Mouse (Mus musculus): ENCODE results near the gene Ddx17. TPM values are rescaled to one million over a fixed set of nuclear protein-coding genes. Genes with fewer than 3 reads are reported as not detected.

Gene Ddx17
- polyA plus RNA-seq, 1 experiment from 2014 or later, result 73.6 TPM

DNA sequence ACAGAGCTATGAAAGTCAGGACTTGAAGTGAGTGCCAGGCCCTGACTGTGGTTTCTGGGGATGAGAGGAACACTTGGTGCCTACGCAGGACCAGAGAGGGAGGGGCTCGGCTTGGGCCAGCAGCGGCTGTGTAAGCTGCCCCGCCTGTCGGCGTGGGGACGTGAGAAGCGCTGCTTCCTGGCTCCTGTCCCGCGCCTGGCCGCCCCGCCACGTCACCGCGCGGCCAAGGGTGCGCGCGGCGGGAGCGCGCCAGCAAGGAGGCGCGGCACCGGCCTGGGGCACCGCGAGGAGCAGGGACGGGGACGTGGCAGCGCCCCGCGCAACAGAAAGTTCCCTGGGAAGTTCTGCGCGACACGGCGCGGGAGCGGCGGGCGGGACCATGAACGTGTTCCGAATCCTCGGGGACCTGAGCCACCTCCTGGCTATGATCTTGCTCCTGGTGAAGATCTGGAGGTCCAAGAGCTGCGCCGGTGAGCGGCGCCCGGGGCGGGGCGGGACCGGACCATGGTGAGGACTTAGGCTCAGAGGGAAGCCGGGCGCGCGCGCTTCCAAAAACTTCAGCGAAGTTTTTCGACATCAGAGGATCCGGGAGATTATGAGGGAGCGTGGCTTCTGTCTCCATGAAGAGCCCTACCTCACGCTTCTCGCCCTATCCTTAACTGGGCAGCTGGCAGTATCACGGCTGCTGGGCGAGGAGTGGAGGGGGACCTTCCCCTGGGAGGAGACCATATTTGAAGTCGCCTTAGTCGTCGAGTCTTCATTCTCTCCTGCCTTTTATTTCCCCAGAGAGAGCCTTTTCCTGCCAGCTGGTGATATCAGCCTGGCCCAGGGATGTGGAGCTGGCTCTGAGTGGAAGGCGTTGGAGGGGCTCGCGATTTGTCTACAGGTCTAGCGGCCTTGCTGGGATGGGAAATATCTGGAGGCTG is 30.1 kb downstream of the Ddx17 start, which contains the start of gene Kdelr3:
Kdelr3 (plus strand) TSS at position 241 of the 926 bp plus-strand sequence.
- Histone ChIP-seq H3K36me3 (no peaks in the 10 kb centered on the region), H3K27ac (replicated peaks) (no peak within 1 kb of the TSS), H3K4me2 (replicated peaks) (peak within 1 kb of the TSS; percentile 87), H3K9ac (replicated peaks) (peak within 1 kb of the TSS; percentile 43), H3K9me3 (no peaks in the 10 kb centered on the region), H3K4me3 (peak within 1 kb of the TSS; percentile 48), H3K27me3 (peaks cover 80% of the 10 kb centered on the region), H3K4me1 (peaks cover 23% of the 10 kb centered on the region)
- ATAC-seq (ENCODE audit: low FRiP score, low read depth), result peak; percentile 35; the same call in 1 of the 2 replicates
- WGBS, result under 1% methylated on average over 71 of the region's 71 CpGs

DNA sequence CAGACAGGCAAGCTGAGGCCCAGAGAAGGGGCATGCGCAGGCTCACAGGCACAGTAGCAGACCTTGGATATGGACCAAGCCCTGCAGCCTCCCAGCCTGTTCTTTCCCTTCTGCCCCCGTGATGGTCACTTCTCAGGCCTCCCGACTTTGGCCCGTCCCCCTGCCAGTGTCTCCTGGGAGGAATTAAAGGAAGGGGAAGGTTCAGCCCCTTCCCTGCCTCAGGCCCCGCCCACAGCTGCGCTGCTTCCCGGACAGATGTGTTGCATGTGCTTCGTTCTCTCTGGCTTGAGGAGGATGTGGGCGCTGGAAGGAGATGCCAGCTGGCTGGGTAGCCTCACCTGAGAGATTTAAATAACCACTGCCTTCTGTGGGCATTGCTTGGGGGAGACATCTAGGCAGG is 32.6 kb downstream of the Ddx17 start:
- peaks cover 23% of the 10 kb centered on the region for H3K4me1 ChIP-seq
- 13% methylated on average over 9 of the region's 9 CpGs for WGBS

DNA sequence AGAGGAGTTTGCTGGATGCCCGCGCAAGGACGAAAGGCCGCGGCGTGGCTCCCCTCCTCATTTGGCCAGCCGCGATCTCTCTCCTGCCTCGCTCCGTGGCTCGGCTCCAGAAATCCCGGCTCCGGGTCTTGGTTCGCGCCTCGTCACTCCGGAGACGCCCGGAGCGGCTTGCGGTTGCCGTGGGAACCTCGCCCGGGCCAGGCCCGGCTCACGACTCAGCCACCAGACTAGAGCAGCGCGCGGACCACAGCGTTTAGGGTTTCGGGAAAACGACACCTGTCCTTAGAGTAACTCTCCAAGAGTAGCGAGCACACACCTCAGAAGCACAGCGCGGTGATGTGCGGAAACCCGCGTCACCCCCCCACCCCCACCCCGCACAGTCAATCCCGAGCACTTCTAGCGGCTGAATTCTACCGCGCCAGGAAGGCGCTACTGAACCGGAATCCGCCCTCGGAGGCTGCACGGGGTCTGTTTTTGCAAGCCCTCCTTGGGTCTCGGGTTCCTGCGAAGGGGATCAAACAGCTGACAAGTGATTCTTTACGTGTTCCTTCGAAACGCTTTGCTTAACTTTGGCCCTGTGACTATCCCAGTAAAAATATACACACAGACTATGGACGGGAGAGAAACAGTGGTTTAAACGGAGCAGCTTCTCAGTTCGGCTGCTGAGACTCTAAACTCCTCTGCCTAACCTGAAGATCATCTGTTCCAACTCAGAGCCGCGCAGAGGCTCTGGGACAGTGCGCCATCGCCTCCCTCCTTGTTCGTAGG is 34.8 kb downstream of the Ddx17 start:
- no peaks in the 10 kb centered on the region for H3K36me3 ChIP-seq
- H3K27me3 ChIP-seq, result peaks cover 99% of the 10 kb centered on the region
- H3K9me3 ChIP-seq, result no peaks in the 10 kb centered on the region
- 1% methylated on average over 61 of the region's 61 CpGs for WGBS
- H3K4me1 ChIP-seq, result peaks cover 22% of the 10 kb centered on the region
- H3K4me3 ChIP-seq, result peak overlapping the region; percentile 44
- ATAC-seq (ENCODE audit: low FRiP score, low read depth), result peak; percentile 84
- H3K9ac ChIP-seq (replicated peaks), result no peak overlapping the region
- H3K27ac ChIP-seq (replicated peaks), result no peak overlapping the region
- peak overlapping the region; percentile 70 for H3K4me2 ChIP-seq (replicated peaks)

More for the DNA sequence above, 32.6 kb downstream of the Ddx17 start:
- no peak for ATAC-seq (ENCODE audit: low FRiP score, low read depth)
- no peaks in the 10 kb centered on the region for H3K9me3 ChIP-seq
- H3K4me3 ChIP-seq, result no peak overlapping the region
- H3K36me3 ChIP-seq, result no peaks in the 10 kb centered on the region
- H3K9ac ChIP-seq (replicated peaks), result no peak overlapping the region
- H3K4me2 ChIP-seq (replicated peaks), result no peak overlapping the region
- H3K27me3 ChIP-seq, result peaks cover 99% of the 10 kb centered on the region
- no peak overlapping the region for H3K27ac ChIP-seq (replicated peaks)

DNA sequence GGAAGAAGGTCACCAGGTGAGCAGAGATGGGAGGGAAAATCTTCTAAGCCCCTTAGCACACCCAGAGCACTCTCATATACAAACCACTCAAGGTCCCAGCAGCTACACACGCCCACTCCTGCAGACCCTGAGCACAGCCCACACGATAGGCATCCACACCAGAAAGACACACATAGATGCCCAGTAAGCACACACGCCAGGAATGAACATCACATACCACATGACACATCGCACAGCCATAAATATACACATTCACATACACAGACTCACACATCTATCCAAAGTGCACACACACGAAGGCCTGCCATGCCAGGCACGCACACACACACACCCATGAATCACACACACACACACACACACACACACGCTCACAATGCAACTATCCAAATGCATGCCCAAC is 36.1 kb downstream of the Ddx17 start:
- Histone ChIP-seq H3K9ac (replicated peaks) (no peak overlapping the region), H3K4me3 (no peak overlapping the region), H3K9me3 (no peaks in the 10 kb centered on the region), H3K4me1 (peaks cover 24% of the 10 kb centered on the region), H3K36me3 (no peaks in the 10 kb centered on the region), H3K4me2 (replicated peaks) (no peak overlapping the region), H3K27ac (replicated peaks) (no peak overlapping the region), H3K27me3 (peaks cover 99% of the 10 kb centered on the region)
- ATAC-seq (ENCODE audit: low FRiP score, low read depth), result no peak
- 83% methylated on average over 7 of the region's 7 CpGs for WGBS

DNA sequence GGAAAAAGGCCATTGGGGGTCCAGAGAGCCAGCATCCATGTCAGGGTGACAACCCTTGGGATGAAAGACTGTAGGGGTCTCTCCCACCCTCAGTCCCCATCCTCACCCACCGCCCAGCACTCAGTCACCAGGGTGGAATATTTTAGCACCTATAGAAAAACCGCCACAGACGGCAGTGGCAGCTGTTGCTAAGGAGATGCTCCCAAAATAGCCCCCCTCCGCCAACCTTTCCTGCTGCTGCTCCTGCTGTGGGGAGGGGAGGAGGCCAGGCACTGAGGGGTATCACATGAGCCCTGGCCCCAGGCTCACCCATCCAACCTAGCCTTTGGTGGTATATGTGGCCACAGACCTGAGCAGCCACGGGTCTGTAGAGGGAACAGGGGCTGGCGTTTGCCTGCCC is 36.5 kb downstream of the Ddx17 start:
- Histone ChIP-seq H3K4me2 (replicated peaks) (no peak overlapping the region), H3K9ac (replicated peaks) (no peak overlapping the region), H3K4me1 (peaks cover 29% of the 10 kb centered on the region), H3K27me3 (peaks cover 99% of the 10 kb centered on the region), H3K36me3 (no peaks in the 10 kb centered on the region), H3K9me3 (no peaks in the 10 kb centered on the region), H3K4me3 (no peak overlapping the region), H3K27ac (replicated peaks) (no peak overlapping the region)
- ATAC-seq (ENCODE audit: low FRiP score, low read depth), result no peak
- WGBS, result 17% methylated on average over 6 of the region's 6 CpGs

DNA sequence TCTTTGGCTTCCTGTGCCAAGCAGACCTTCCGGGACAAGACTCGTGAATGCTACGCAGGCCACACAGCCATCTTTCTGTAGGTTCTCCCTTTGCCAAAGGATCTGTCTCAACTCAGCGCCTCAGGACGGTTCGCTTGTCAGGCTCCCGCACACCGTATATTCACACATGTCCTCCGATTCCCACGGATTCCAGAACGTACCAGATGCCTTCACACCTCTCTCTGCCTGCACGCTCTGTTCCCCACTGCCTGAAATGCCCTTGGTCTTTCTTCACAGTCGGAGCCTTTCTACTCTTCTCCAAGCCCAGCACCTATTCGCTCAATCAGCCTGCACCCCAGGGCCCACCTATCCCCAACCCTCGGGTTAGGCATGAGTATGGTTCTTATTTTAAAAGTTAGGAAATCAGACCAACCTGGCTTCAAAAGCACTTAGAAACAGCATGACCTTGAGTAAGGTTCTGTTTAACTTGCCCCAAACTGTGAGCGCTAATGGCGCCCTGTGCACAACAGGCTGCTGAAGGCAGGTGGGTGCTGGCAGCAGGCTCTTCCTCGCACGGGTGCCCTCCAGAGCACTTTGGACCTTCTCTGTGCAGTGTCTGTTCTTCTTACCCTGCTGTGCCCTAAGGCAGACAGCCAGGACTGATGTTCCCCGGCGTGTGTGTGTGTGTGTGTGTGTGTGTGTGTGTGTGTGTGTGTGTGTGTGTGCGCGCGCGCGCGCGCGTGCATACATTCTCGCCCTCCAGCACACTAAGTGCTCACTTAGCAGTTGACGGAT is 39.3 kb downstream of the Ddx17 start:
- no peak overlapping the region for H3K4me3 ChIP-seq
- H3K9ac ChIP-seq (replicated peaks), result no peak overlapping the region
- no peaks in the 10 kb centered on the region for H3K36me3 ChIP-seq
- no peak for ATAC-seq (ENCODE audit: low FRiP score, low read depth)
- H3K9me3 ChIP-seq, result no peaks in the 10 kb centered on the region
- no peak overlapping the region for H3K4me2 ChIP-seq (replicated peaks)
- no peak overlapping the region for H3K27ac ChIP-seq (replicated peaks)
- peaks cover 30% of the 10 kb centered on the region for H3K4me1 ChIP-seq
- WGBS, result 60% methylated on average over 31 of the region's 31 CpGs
- H3K27me3 ChIP-seq, result peaks cover 99% of the 10 kb centered on the region

DNA sequence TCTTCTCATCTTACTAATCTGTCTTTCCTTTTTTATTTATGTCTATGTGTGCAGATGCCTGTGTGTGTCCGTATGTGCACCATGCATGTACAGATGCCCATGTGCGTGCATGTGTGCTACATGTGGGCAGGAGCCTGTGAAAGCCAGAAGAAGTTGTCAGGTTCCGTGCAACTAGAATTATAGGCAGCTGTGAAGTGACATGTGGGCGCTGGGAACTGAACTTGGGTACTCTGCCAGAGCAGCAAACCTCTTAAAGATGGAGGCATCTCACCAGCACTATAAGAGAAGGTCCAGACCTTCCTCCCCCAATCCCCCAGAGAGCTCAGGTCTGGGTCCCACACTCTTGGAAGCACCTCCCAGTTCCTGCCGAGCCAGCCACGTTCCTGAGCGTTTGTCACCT is 40.1 kb downstream of the Ddx17 start:
- 28% methylated on average over 7 of the region's 7 CpGs for WGBS
- Histone ChIP-seq H3K27ac (replicated peaks) (no peak overlapping the region), H3K9ac (replicated peaks) (no peak overlapping the region), H3K4me2 (replicated peaks) (peak overlapping the region; percentile 99), H3K4me3 (no peak overlapping the region), H3K9me3 (no peaks in the 10 kb centered on the region), H3K36me3 (no peaks in the 10 kb centered on the region), H3K4me1 (peaks cover 24% of the 10 kb centered on the region), H3K27me3 (peaks cover 99% of the 10 kb centered on the region)
- ATAC-seq (ENCODE audit: low FRiP score, low read depth), result no peak

DNA sequence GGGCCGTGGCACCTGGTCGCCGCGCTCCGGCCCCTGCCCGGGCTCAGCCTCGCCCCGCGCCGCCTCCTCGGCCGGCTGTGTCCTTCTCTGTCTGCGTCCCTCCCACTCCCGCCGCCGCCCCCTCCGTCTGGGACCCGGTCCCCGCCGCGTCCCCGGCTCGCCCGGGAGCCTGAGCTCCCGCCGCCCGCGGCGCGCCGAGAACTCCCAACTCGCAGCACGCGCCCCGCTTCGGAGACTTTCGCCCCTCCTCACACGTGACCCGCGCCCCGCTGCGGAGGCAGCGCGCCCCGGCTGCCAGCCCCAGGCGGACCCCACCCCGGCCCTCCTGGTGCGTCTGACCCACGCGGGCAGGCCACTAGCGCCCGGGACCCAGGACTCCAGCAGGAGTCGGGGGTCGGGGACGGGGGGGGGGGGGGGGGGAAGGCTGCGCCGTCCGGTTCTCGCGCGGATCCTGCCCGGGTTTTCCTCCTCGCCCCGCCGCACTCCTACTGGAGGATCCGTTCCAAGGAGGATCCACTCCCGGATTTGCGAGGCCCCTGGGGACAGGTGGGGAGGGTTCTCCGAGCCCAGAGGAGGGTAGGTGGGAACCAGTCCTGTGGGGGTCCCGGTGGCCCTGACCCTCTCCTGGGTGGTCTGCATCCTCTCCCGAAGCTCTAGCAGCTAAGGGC is 40.8 kb downstream of the Ddx17 start:
- H3K4me1 ChIP-seq, result peaks cover 24% of the 10 kb centered on the region
- H3K27ac ChIP-seq (replicated peaks), result no peak overlapping the region
- peak overlapping the region; percentile 57 for H3K4me3 ChIP-seq
- peaks cover 99% of the 10 kb centered on the region for H3K27me3 ChIP-seq
- WGBS, result under 1% methylated on average over 47 of the region's 71 CpGs
- peak; percentile 60 for ATAC-seq (ENCODE audit: low FRiP score, low read depth)
- no peaks in the 10 kb centered on the region for H3K9me3 ChIP-seq
- H3K4me2 ChIP-seq (replicated peaks), result peak overlapping the region; percentile 99
- peak overlapping the region; percentile 61 for H3K9ac ChIP-seq (replicated peaks)
- H3K36me3 ChIP-seq, result no peaks in the 10 kb centered on the region

DNA sequence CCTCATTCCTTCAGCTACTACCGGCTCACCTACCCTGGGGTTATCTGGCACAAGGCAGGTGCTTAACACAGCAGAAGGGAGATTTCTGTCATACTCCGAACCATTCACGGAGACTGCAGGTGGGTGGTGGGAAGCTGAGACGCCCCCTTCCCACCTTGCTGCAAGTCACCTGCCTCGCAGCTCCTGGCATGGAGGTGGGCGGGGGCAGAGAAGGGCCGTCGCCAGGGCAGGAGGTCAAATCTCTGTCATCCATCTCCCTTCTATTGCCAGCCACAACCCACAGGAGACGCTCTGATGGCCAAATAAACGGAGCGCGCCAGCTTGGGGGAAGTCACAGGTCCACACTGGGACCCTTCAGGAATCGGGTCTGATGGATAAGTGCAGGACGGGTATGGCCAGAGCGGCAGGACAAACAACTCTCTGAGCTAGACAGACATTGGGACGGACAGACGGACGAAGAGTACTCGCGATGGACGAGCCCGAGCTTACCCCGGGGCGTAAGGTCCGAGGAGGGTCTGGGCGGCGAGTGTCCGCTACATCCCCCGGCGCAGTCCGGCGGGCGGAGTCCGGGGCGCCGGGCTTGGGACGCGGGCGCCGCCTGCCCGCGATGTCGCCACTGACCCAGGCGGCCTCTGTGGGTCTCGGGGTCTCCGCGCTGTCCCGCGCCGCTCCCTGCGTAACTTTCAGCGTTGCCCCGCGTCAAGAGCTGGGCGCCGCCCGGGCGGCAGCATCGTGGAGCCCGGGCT is 41.7 kb downstream of the Ddx17 start, which contains the start of gene Kcnj4:
Kcnj4 (minus strand) TSS at position 535 of the 746 bp plus-strand sequence.
- peak within 1 kb of the TSS; percentile 57 for H3K4me3 ChIP-seq
- ATAC-seq (ENCODE audit: low FRiP score, low read depth), result peak; percentile 11; the same call in 1 of the 2 replicates
- H3K9ac ChIP-seq (replicated peaks), result peak within 1 kb of the TSS; percentile 61
- WGBS, result 2% methylated on average over 60 of the region's 60 CpGs
- peaks cover 99% of the 10 kb centered on the region for H3K27me3 ChIP-seq
- H3K4me2 ChIP-seq (replicated peaks), result peak within 1 kb of the TSS; percentile 99
- H3K9me3 ChIP-seq, result no peaks in the 10 kb centered on the region
- no peak within 1 kb of the TSS for H3K27ac ChIP-seq (replicated peaks)
- H3K4me1 ChIP-seq, result peaks cover 29% of the 10 kb centered on the region
- H3K36me3 ChIP-seq, result no peaks in the 10 kb centered on the region

DNA sequence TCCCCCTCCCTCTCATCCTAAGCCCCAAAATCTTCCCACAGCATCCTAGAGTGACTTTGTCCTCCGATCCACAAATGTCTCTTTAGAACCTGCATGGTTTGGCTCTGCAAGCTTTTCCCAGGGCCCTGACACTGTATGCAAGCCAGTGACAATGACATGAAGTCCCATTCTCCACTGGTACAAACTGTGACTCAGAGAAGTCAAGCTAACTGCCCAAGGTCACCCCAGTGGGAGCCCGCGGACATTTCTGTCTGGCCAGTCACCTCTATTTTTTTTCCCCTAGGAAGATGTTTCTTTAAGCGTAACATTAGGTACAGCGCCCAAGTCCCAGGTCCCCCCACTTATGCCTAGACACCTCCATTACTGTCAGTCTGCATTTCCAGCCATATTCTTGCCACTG is 43.1 kb downstream of the Ddx17 start:
- no peak overlapping the region for H3K27ac ChIP-seq (replicated peaks)
- H3K4me3 ChIP-seq, result no peak overlapping the region
- H3K9me3 ChIP-seq, result no peaks in the 10 kb centered on the region
- peaks cover 31% of the 10 kb centered on the region for H3K4me1 ChIP-seq
- H3K27me3 ChIP-seq, result peaks cover 90% of the 10 kb centered on the region
- H3K4me2 ChIP-seq (replicated peaks), result no peak overlapping the region
- 78% methylated on average over 5 of the region's 5 CpGs for whole genome bisulfite sequencing
- H3K36me3 ChIP-seq, result no peaks in the 10 kb centered on the region
- H3K9ac ChIP-seq (replicated peaks), result no peak overlapping the region
- no peak for ATAC-seq (ENCODE audit: low FRiP score, low read depth)
